Mouse (Mus musculus): Measurements from ENCODE around the gene Smim13. TPM values are rescaled to one million over a fixed set of nuclear protein-coding genes. Genes with fewer than 3 reads are reported as not detected.

Smim13 gene
- polyA plus RNA-seq, 1 experiment from 2014 or later, result 15.3 TPM

Other genes with a start within 250 kb of the Smim13 start
- gene Pak1ip1, start 248.8 kb upstream of the Smim13 start, polyA plus RNA-seq (2016; fragmentation: Nextera tagmentation; extraction: Ambion mirVana), result 58.1 and 59.1 TPM in 2 replicates
- gene Tmem14c, start 233.6 kb upstream of the Smim13 start, polyA plus RNA-seq (2016; fragmentation: Nextera tagmentation; extraction: Ambion mirVana), result 196 and 204 TPM in 2 replicates
- gene Mak, start 170.1 kb upstream of the Smim13 start, polyA plus RNA-seq (2016; fragmentation: Nextera tagmentation; extraction: Ambion mirVana), result 0.50 and 1.2 TPM in 2 replicates
- gene Gcm2, start 138.8 kb upstream of the Smim13 start, polyA plus RNA-seq (2016; fragmentation: Nextera tagmentation; extraction: Ambion mirVana), result not detected in 2 replicates
- not detected in 2 replicates for gene Sycp2l, start 135.5 kb upstream of the Smim13 start, polyA plus RNA-seq (2016; fragmentation: Nextera tagmentation; extraction: Ambion mirVana)
- gene Elovl2, start 29.4 kb upstream of the Smim13 start, polyA plus RNA-seq (2016; fragmentation: Nextera tagmentation; extraction: Ambion mirVana), result 9.6 and 9.9 TPM in 2 replicates
- not detected in 2 replicates for gene Gm17364, start 24.1 kb downstream of the Smim13 start, polyA plus RNA-seq (2016; fragmentation: Nextera tagmentation; extraction: Ambion mirVana)
- gene Nedd9, start 237.5 kb downstream of the Smim13 start, polyA plus RNA-seq (2016; fragmentation: Nextera tagmentation; extraction: Ambion mirVana), result 13.8 and 15.2 TPM in 2 replicates

All from limb, embryonic 12.5 days (tissue).